Mouse (Mus musculus) hindbrain, embryonic 14.5 days (tissue): ENCODE results near the gene Ttyh2. TPM values are rescaled to one million over a fixed set of nuclear protein-coding genes. Genes with fewer than 3 reads are reported as not detected.

Experiments
- ATAC-seq: fragments of 200-750 bp; cut with Nextera tagmentation; 2 replicates; pipeline ENCODE4 v1.8.0; 2017; ENCODE audit warnings: moderate number of reproducible peaks, mild to moderate bottlenecking, moderate TSS enrichment, moderate library complexity; ENCODE audit not compliant: low FRiP score
- DNase-seq: peaks from one replicate; pipeline ENCODE4 v3.0.0-alpha.2; 2015; ENCODE audit warnings: low spot score
- H3K27ac ChIP-seq: fragments of 300-500 bp; sonication (generic); 2 replicates; pipeline ENCODE4 v1.5.1; 2014; ENCODE audit warnings: mild to moderate bottlenecking, moderate library complexity
- H3K27me3 ChIP-seq: fragments of 300-500 bp; sonication (generic); 2 replicates; pipeline ENCODE4 v1.6.1; 2014; ENCODE audit warnings: mild to moderate bottlenecking, low read length, mixed read lengths; ENCODE audit not compliant: control insufficient read depth, insufficient read depth
- H3K36me3 ChIP-seq: fragments of 300-500 bp; sonication (generic); replicated peaks from 2 replicates; pipeline ENCODE4 v1.6.1; 2014; ENCODE audit not compliant: control insufficient read depth, insufficient read depth
- H3K4me1 ChIP-seq: fragments of 300-500 bp; sonication (generic); replicated peaks from 2 replicates; pipeline ENCODE4 v1.6.1; 2014; ENCODE audit warnings: antibody characterized with exemption, low read length, mixed read lengths; ENCODE audit not compliant: control insufficient read depth, insufficient read depth
- H3K4me2 ChIP-seq: fragments of 300-500 bp; sonication (generic); replicated peaks from 2 replicates; pipeline ENCODE4 v1.6.1; 2014; ENCODE audit warnings: mild to moderate bottlenecking, moderate library complexity
- H3K4me3 ChIP-seq: fragments of 300-500 bp; sonication (generic); replicated peaks from 2 replicates; pipeline ENCODE4 v1.5.1; 2014; ENCODE audit warnings: mild to moderate bottlenecking, low read length
- H3K9ac ChIP-seq: fragments of 300-500 bp; sonication (generic); 2 replicates; pipeline ENCODE4 v1.6.1; 2014
- H3K9me3 ChIP-seq: fragments of 300-500 bp; sonication (generic); 2 replicates; pipeline ENCODE4 v1.6.1; 2016; ENCODE audit warnings: low read length; ENCODE audit not compliant: control insufficient read depth
- WGBS: fragments of 180-500 bp; shearing (Covaris S2); extraction: QIAGEN DNeasy Blood & Tissue Kit; methylation state at CpG from one replicate; pipeline ENCODE4 v1.1.7; 2014; 5-methylcytosine and 5-hydroxymethylcytosine counted together
- polyA plus RNA-seq: library from polyadenylated mRNA; unstranded; fragments of >200 nt; fragmentation: Nextera tagmentation; extraction: Ambion mirVana; gene quantifications from 2 replicates; pipeline ENCODE4 v1.2.1, GENCODE M21; 2014

Ttyh2 gene
- polyA plus RNA-seq, 1 experiment from 2014 or later, result 35.1 TPM

- Histone ChIP-seq H3K27ac (no peak overlapping the region), H3K36me3 (no peaks in the 10 kb centered on the region), H3K27me3 (no peaks in the 10 kb centered on the region), H3K9me3 (no peaks in the 10 kb centered on the region), H3K4me2 (no peak overlapping the region), H3K9ac (no peak overlapping the region), H3K4me1 (peaks cover 8% of the 10 kb centered on the region), H3K4me3 (no peak overlapping the region)
- no peak for DNase-seq
- WGBS, result 88% methylated on average over 7 of the region's 7 CpGs
- ATAC-seq, result no peak
Observed at GRCm38 (mm10) chr11:114655350-114656008, 19.8 kb upstream of the Ttyh2 start.

- ATAC-seq, result peak; percentile 50
- WGBS, result 28% methylated on average over 27 of the region's 27 CpGs
Observed at GRCm38 (mm10) chr11:114656994-114657644, 18.1 kb upstream of the Ttyh2 start.

GRCm38 (mm10) chr11:114657737-114658136 is 17.5 kb upstream of the Ttyh2 start:
- H3K4me1 ChIP-seq, result peaks cover 2% of the 10 kb centered on the region
- H3K27me3 ChIP-seq, result no peaks in the 10 kb centered on the region
- H3K4me3 ChIP-seq, result no peak overlapping the region
- H3K36me3 ChIP-seq, result no peaks in the 10 kb centered on the region
- H3K4me2 ChIP-seq, result peak overlapping the region; percentile 25
- no peak overlapping the region for H3K9ac ChIP-seq
- H3K27ac ChIP-seq, result peak overlapping the region; percentile 65
- H3K9me3 ChIP-seq, result no peaks in the 10 kb centered on the region
- DNase-seq (peak; percentile 77), ATAC-seq (peak; percentile 46; the same call in 1 of the 2 replicates)
- WGBS, result 21% methylated on average over 7 of the region's 7 CpGs

More at GRCm38 (mm10) chr11:114656994-114657644, 18.1 kb upstream of the Ttyh2 start:
- H3K9me3 ChIP-seq, result no peaks in the 10 kb centered on the region
- DNase-seq, result no peak
- H3K27ac ChIP-seq, result peak overlapping the region; percentile 65
- peak overlapping the region; percentile 25 for H3K4me2 ChIP-seq
- no peaks in the 10 kb centered on the region for H3K27me3 ChIP-seq
- H3K36me3 ChIP-seq, result no peaks in the 10 kb centered on the region
- H3K4me1 ChIP-seq, result peaks cover 8% of the 10 kb centered on the region
- H3K9ac ChIP-seq, result peak overlapping the region; percentile 28; the same call in 1 of the 2 replicates
- no peak overlapping the region for H3K4me3 ChIP-seq

- H3K27ac ChIP-seq, result no peak overlapping the region
- ATAC-seq, result no peak
- no peaks in the 10 kb centered on the region for H3K36me3 ChIP-seq
- H3K9me3 ChIP-seq, result no peaks in the 10 kb centered on the region
- H3K4me2 ChIP-seq, result no peak overlapping the region
- WGBS, result 93% methylated on average over 14 of the region's 14 CpGs
- H3K9ac ChIP-seq, result no peak overlapping the region
- H3K4me1 ChIP-seq, result no peaks in the 10 kb centered on the region; the same call in 1 of the 2 replicates
- no peak for DNase-seq
- no peaks in the 10 kb centered on the region for H3K27me3 ChIP-seq
- no peak overlapping the region for H3K4me3 ChIP-seq
Observed at GRCm38 (mm10) chr11:114662161-114662560, 13.1 kb upstream of the Ttyh2 start.

- no peak for ATAC-seq
- no peak overlapping the region for H3K27ac ChIP-seq
- no peak overlapping the region for H3K9ac ChIP-seq
- H3K9me3 ChIP-seq, result no peaks in the 10 kb centered on the region
- H3K4me1 ChIP-seq, result no peaks in the 10 kb centered on the region
- H3K4me3 ChIP-seq, result no peak overlapping the region
- no peak overlapping the region for H3K4me2 ChIP-seq
- H3K36me3 ChIP-seq, result no peaks in the 10 kb centered on the region
- peak; percentile 77 for DNase-seq
- 36% methylated on average over 6 of the region's 6 CpGs for WGBS
- no peaks in the 10 kb centered on the region for H3K27me3 ChIP-seq
Observed at GRCm38 (mm10) chr11:114662746-114663362, 12.4 kb upstream of the Ttyh2 start.

- Histone ChIP-seq H3K9ac (no peak overlapping the region), H3K4me1 (no peaks in the 10 kb centered on the region), H3K27me3 (no peaks in the 10 kb centered on the region), H3K9me3 (no peaks in the 10 kb centered on the region), H3K27ac (no peak overlapping the region), H3K36me3 (no peaks in the 10 kb centered on the region), H3K4me2 (no peak overlapping the region), H3K4me3 (no peak overlapping the region)
- DNase-seq (no peak), ATAC-seq (no peak)
- 87% methylated on average over 7 of the region's 7 CpGs for WGBS
Observed at GRCm38 (mm10) chr11:114664164-114664563, 11.1 kb upstream of the Ttyh2 start.

GRCm38 (mm10) chr11:114665463-114665862 is 9.8 kb upstream of the Ttyh2 start:
- H3K4me1 ChIP-seq, result peaks cover 12% of the 10 kb centered on the region
- no peak for ATAC-seq
- H3K27ac ChIP-seq, result no peak overlapping the region
- H3K36me3 ChIP-seq, result peaks cover 3% of the 10 kb centered on the region
- no peak for DNase-seq
- no peaks in the 10 kb centered on the region for H3K27me3 ChIP-seq
- no peak overlapping the region for H3K9ac ChIP-seq
- WGBS, result 85% methylated on average over 2 of the region's 2 CpGs
- H3K4me2 ChIP-seq, result no peak overlapping the region
- H3K4me3 ChIP-seq, result no peak overlapping the region
- no peaks in the 10 kb centered on the region for H3K9me3 ChIP-seq

- Histone ChIP-seq H3K4me1 (peaks cover 15% of the 10 kb centered on the region), H3K4me3 (no peak overlapping the region), H3K36me3 (peaks cover 16% of the 10 kb centered on the region), H3K9ac (no peak overlapping the region), H3K27me3 (no peaks in the 10 kb centered on the region), H3K4me2 (no peak overlapping the region), H3K27ac (no peak overlapping the region), H3K9me3 (no peaks in the 10 kb centered on the region)
- DNase-seq (no peak), ATAC-seq (no peak)
- WGBS, result 11% methylated on average over 13 of the region's 13 CpGs
Observed at GRCm38 (mm10) chr11:114666786-114667185, 8.4 kb upstream of the Ttyh2 start.

- no peak for ATAC-seq
- Histone ChIP-seq H3K4me2 (no peak overlapping the region), H3K9ac (no peak overlapping the region), H3K4me1 (peaks cover 15% of the 10 kb centered on the region), H3K27ac (no peak overlapping the region), H3K36me3 (peaks cover 22% of the 10 kb centered on the region), H3K27me3 (no peaks in the 10 kb centered on the region), H3K9me3 (no peaks in the 10 kb centered on the region), H3K4me3 (no peak overlapping the region)
- no peak for DNase-seq
- 60% methylated on average over 16 of the region's 18 CpGs for WGBS
Observed at GRCm38 (mm10) chr11:114667236-114667931, 7.8 kb upstream of the Ttyh2 start.
